Mouse (Mus musculus) limb, embryonic 11.5 days (tissue): ENCODE measurements around the gene Dync1i1. TPM values are rescaled to one million over a fixed set of nuclear protein-coding genes. Genes with fewer than 3 reads are reported as not detected.
"Not testable (repeated sequence)": the region's sequence is repeated elsewhere in the genome, so short reads cannot be mapped to it uniquely, and the experiment has no call there.

ENCODE experiments used
- ATAC-seq: fragments of 200-750 bp; cut with Nextera tagmentation; 2 replicates; pipeline ENCODE4 v1.8.0; 2017; ENCODE audit warnings: low read depth; ENCODE audit not compliant: insufficient number of reproducible peaks, low FRiP score, low TSS enrichment
- DNase-seq: peaks from one replicate; pipeline ENCODE4 v3.0.0-alpha.2; 2015; ENCODE audit warnings: low spot score
- H3K27ac ChIP-seq: fragments of 300-500 bp; sonication (generic); replicated peaks from 2 replicates; pipeline ENCODE4 v1.5.1; 2014; ENCODE audit warnings: low read depth, mild to moderate bottlenecking, low read length
- H3K27me3 ChIP-seq: fragments of 300-500 bp; sonication (generic); 2 replicates; pipeline ENCODE4 v1.6.1; 2014; ENCODE audit warnings: mild to moderate bottlenecking, low read length, mixed read lengths; ENCODE audit not compliant: control insufficient read depth, insufficient read depth
- H3K36me3 ChIP-seq: fragments of 300-500 bp; sonication (generic); 2 replicates; pipeline ENCODE4 v1.6.1; 2014; ENCODE audit warnings: mild to moderate bottlenecking, low read length, moderate library complexity, mixed read lengths; ENCODE audit not compliant: control insufficient read depth, insufficient read depth
- H3K4me1 ChIP-seq: fragments of 300-500 bp; sonication (generic); 2 replicates; pipeline ENCODE4 v1.6.1; 2014; ENCODE audit warnings: low read length, mixed read lengths; ENCODE audit not compliant: control insufficient read depth, insufficient read depth
- H3K4me2 ChIP-seq: fragments of 300-500 bp; sonication (generic); 2 replicates; pipeline ENCODE4 v1.6.1; 2014; ENCODE audit warnings: low read depth, mild to moderate bottlenecking, moderate library complexity; ENCODE audit not compliant: severe bottlenecking
- H3K4me3 ChIP-seq: fragments of 300-500 bp; sonication (generic); 2 replicates; pipeline ENCODE4 v1.5.1; 2014; ENCODE audit warnings: low read depth, low read length
- H3K9ac ChIP-seq: fragments of 300-500 bp; sonication (generic); 2 replicates; pipeline ENCODE4 v1.6.1; 2014; ENCODE audit warnings: mild to moderate bottlenecking, low read length
- H3K9me3 ChIP-seq: fragments of 300-500 bp; sonication (generic); 2 replicates; pipeline ENCODE4 v1.6.1; 2016; ENCODE audit warnings: low read length; ENCODE audit not compliant: control insufficient read depth
- WGBS: fragments of 180-500 bp; shearing (Covaris S2); extraction: QIAGEN DNeasy Blood & Tissue Kit; methylation state at CpG from one replicate; pipeline ENCODE4 v1.1.7; 2014; 5-methylcytosine and 5-hydroxymethylcytosine counted together
- polyA plus RNA-seq: library from polyadenylated mRNA; unstranded; fragments of >200 nt; fragmentation: Nextera tagmentation; extraction: Ambion mirVana; gene quantifications from 2 replicates; pipeline ENCODE4 v1.2.1, GENCODE M21; 2014

The Dync1i1 gene
- polyA plus RNA-seq, 1 experiment from 2014 or later, result 5.7 TPM

DNA sequence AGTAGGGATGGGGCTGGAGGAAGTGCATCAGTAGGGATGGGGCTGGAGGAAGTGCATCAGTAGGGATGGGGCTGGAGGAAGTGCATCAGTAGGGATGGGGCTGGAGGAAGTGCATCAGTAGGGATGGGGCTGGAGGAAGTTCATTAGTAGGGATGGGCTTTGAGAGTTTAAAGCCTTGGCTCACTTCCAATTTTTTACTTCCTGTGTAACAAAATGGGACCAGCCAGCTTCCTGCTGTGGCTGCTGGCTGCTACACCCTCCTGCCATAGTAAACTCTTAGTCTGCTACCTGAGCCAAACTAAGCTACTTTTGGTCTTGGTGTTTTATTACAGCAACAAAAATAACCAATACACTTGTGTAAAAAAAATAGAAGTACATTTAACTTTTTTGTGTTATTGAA lies 4.7 kb upstream of the Dync1i1 start:
- ATAC-seq, DNase-seq, H3K27ac ChIP-seq, H3K36me3 ChIP-seq, H3K4me3 ChIP-seq, H3K27me3 ChIP-seq, H3K4me2 ChIP-seq, H3K4me1 ChIP-seq, H3K9me3 ChIP-seq, H3K9ac ChIP-seq: not testable (repeated sequence)

GRCm38 (mm10) chr6:5723986-5724385 lies 1.5 kb upstream of the Dync1i1 start:
- WGBS, result 71% methylated on average over 1 of the region's 1 CpGs
- H3K27ac ChIP-seq, result no peak overlapping the region
- no peak for ATAC-seq

GRCm38 (mm10) chr6:5726237-5726670 lies 815 bp downstream of the Dync1i1 start:
- H3K27me3 ChIP-seq, result peaks cover 8% of the 10 kb centered on the region; the same call in 1 of the 2 replicates
- peak overlapping the region; percentile 56 for H3K9ac ChIP-seq
- no peak overlapping the region for H3K27ac ChIP-seq
- H3K4me2 ChIP-seq, result peak overlapping the region; percentile 90
- no peaks in the 10 kb centered on the region for H3K36me3 ChIP-seq
- peaks cover 5% of the 10 kb centered on the region for H3K4me1 ChIP-seq
- H3K4me3 ChIP-seq, result peak overlapping the region; percentile 51
- ATAC-seq (no peak), DNase-seq (peak; percentile 45)
- 3% methylated on average over 10 of the region's 10 CpGs for WGBS
- no peaks in the 10 kb centered on the region for H3K9me3 ChIP-seq

More at GRCm38 (mm10) chr6:5723986-5724385, 1.5 kb upstream of the Dync1i1 start:
- H3K4me3 ChIP-seq, result no peak overlapping the region
- H3K9me3 ChIP-seq, result no peaks in the 10 kb centered on the region
- H3K4me1 ChIP-seq, result peaks cover 5% of the 10 kb centered on the region
- no peaks in the 10 kb centered on the region for H3K36me3 ChIP-seq
- no peak for DNase-seq
- no peak overlapping the region for H3K9ac ChIP-seq
- H3K4me2 ChIP-seq, result no peak overlapping the region
- H3K27me3 ChIP-seq, result peaks cover 8% of the 10 kb centered on the region; the same call in 1 of the 2 replicates

DNA sequence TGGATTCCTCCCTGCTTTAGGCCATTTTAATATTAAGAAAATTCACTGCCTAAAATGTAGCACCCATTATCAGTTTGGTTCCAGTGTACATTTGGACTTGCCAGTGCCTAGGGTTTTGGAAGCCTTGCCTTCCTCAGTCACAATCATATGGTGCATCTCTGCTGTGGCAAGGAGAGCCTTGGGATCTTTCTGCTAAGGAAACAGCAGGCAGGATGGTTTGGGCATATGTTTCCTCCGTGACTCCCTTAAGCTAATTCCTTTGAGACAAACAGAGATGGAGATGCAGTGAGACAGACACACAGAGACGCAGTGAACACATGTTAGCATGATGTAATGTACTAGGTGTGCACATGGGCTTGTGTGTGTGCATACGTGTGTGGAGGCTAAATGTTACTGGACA lies 7.8 kb downstream of the Dync1i1 start:
- Histone ChIP-seq H3K4me1 (no peaks in the 10 kb centered on the region), H3K9ac (no peak overlapping the region), H3K4me2 (no peak overlapping the region), H3K9me3 (no peaks in the 10 kb centered on the region), H3K27ac (no peak overlapping the region), H3K4me3 (no peak overlapping the region), H3K36me3 (no peaks in the 10 kb centered on the region), H3K27me3 (no peaks in the 10 kb centered on the region)
- ATAC-seq (no peak), DNase-seq (no peak)
- WGBS, result 91% methylated on average over 3 of the region's 3 CpGs

DNA sequence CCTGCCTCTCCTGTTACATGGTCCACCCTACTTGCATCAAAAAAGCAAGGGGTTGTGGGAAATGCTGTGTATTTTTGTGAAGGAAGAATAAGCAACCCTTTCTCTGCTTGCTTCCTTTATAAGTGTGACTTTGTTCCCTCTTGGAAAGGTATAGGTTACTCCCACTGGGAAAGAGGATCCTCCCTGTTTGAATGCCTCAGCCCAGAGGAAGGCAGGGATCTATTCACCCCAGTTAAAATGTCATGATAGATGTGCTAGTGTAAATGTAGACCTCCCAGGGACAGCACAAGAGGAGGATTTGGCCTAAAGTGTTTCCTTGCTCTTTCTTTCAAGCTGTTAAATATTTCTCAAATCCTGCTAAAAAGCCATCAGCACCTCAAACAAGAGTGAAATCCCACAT lies 9.0 kb downstream of the Dync1i1 start:
- no peak overlapping the region for H3K4me3 ChIP-seq
- no peaks in the 10 kb centered on the region for H3K27me3 ChIP-seq
- no peak overlapping the region for H3K27ac ChIP-seq
- ATAC-seq (no peak), DNase-seq (no peak)
- H3K36me3 ChIP-seq, result no peaks in the 10 kb centered on the region
- no peaks in the 10 kb centered on the region for H3K9me3 ChIP-seq
- H3K9ac ChIP-seq, result no peak overlapping the region
- no peak overlapping the region for H3K4me2 ChIP-seq
- H3K4me1 ChIP-seq, result no peaks in the 10 kb centered on the region

DNA sequence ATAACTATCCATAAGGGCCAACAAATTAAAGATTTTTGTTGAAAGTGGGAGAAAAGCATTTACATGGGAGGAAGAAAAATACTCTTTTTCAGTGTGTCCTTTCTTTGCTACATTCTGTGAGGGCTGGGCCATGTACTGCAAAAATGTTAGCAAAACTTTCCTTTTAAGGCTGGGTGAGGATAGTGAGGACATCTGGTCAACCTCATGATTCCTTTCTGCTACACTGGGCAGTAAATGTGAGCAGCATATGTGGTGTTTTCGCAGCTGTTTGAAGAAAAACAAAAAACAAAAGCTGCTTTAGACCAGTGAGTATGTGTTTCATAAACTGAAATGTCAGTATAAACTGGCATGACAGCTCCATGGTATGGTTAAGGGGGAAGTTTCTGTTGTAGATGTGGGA lies 9.4 kb downstream of the Dync1i1 start:
- Histone ChIP-seq H3K36me3 (no peaks in the 10 kb centered on the region), H3K9me3 (no peaks in the 10 kb centered on the region), H3K27ac (no peak overlapping the region), H3K4me2 (no peak overlapping the region), H3K27me3 (no peaks in the 10 kb centered on the region), H3K9ac (no peak overlapping the region), H3K4me3 (no peak overlapping the region), H3K4me1 (no peaks in the 10 kb centered on the region)
- DNase-seq, result no peak
- no peak for ATAC-seq
- 77% methylated on average over 1 of the region's 1 CpGs for WGBS

- ATAC-seq (no peak), DNase-seq (no peak)
- Histone ChIP-seq H3K9me3 (no peaks in the 10 kb centered on the region), H3K4me1 (no peaks in the 10 kb centered on the region), H3K27ac (no peak overlapping the region), H3K4me3 (no peak overlapping the region), H3K9ac (no peak overlapping the region), H3K4me2 (no peak overlapping the region), H3K36me3 (no peaks in the 10 kb centered on the region), H3K27me3 (no peaks in the 10 kb centered on the region)
- 88% methylated on average over 7 of the region's 7 CpGs for WGBS
Measured at GRCm38 (mm10) chr6:5739711-5740110, 14.3 kb downstream of the Dync1i1 start.

DNA sequence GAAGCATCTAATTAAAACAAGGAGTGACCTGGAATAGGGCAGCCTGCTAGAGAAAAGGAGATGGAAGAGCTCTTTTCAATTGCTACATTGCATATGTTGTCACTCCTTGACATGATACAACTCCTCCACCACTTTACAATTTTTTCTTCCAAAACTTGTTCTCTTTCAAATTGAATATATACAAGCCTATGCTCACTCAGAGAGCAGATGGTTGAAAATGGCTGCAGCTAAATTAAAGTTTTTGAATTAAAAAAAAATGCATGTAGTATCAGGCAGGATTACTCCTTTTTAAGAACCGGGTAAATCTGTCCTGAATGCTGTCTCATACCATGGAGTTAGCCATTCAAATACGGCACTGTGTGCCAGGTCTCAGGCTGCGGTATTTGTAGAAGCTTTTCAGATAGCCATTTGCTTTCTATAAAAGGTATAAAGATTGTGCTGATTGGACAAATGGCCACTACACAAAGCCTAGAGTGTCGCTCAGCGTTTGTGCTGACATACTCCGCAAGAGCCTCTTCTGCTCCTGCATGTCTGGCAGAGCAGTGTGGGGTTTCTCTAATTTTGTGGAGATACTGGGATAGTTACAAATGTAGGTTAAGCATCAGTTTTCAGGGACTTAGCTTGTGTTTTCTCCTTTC lies 16.1 kb downstream of the Dync1i1 start:
- Histone ChIP-seq H3K4me2 (no peak overlapping the region), H3K9me3 (no peaks in the 10 kb centered on the region), H3K36me3 (no peaks in the 10 kb centered on the region), H3K27ac (no peak overlapping the region), H3K4me1 (no peaks in the 10 kb centered on the region), H3K4me3 (no peak overlapping the region), H3K27me3 (no peaks in the 10 kb centered on the region), H3K9ac (no peak overlapping the region)
- DNase-seq (no peak), ATAC-seq (no peak)
- WGBS, result 89% methylated on average over 6 of the region's 6 CpGs
